Mouse (Mus musculus): ENCODE data around the gene Gm8773.

- no peak for TF ChIP-seq TAL1 (IDR thresholded peaks at IDR 0.05; ENCODE audit: low read length)
- TF ChIP-seq GATA1 (IDR thresholded peaks at IDR 0.05; ENCODE audit: low read length), result no peak
Measured at GRCm38 (mm10) chr5:5533656-5534420, 39.8 kb upstream of the Gm8773 start.
